Mouse (Mus musculus) pancreas, adult 10 weeks (tissue): ENCODE data around the gene Vmn1r126. TPM values are rescaled to one million over a fixed set of nuclear protein-coding genes. Genes with fewer than 3 reads are reported as not detected.

ENCODE experiments used
- polyA plus RNA-seq: library from polyadenylated mRNA; stranded (reverse); fragments of 350-450 nt; fragmentation: Illumina TruSeq; extraction: RNeasy Lipid Tissue Mini Kit (QIAGEN cat#74804); gene quantifications from one replicate; pipeline ENCODE4 v1.2.3, GENCODE M21; 2015; ENCODE audit warnings: low read depth, low replicate concordance; ENCODE audit not compliant: insufficient read depth

Gene Vmn1r126
- polyA plus RNA-seq = not detected

DNA sequence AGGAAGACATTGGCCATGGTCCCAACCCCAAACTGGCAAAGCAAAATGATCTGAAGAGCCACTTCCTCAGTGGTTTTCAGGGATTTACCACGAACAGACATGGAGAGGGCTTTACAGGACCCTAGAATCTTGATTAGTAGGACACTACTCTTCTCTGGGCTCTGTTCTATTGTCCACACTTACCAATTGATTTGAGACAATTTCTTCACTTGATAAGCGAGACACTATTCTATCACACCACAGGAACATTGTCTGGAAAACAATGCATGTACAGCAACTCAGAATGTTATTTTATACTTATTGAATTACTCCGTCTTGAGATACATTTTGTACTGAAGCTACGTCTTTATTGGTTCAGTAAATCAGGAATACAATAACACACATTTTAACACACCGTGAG, at the start of gene Vmn1r126:
TSS of gene Vmn1r126 (minus strand) at position 101 of the 400 bp plus-strand sequence.

DNA sequence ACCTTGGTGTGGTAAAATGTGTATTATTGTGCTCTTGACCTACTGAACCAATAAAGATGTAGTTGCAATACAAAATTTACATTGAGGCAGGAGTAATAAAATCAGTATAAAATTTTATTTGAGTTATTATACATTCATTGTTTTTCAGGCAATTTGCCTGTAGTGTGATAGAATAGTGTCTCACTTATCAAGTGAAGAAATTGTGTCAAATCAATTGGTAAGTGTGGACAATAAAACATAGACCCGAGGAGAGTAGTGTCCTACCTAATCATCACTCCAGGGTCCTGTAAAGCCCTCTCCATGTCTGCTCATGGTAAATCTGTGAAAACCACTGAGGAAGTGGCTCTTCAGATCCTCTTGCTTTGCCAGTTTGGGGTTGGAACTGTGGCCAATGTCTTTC, 47.8 kb upstream of the Vmn1r126 start, which contains the start of gene Vmn1r128:
TSS of gene Vmn1r128 (plus strand) at position 301 of the 400 bp plus-strand sequence.

DNA sequence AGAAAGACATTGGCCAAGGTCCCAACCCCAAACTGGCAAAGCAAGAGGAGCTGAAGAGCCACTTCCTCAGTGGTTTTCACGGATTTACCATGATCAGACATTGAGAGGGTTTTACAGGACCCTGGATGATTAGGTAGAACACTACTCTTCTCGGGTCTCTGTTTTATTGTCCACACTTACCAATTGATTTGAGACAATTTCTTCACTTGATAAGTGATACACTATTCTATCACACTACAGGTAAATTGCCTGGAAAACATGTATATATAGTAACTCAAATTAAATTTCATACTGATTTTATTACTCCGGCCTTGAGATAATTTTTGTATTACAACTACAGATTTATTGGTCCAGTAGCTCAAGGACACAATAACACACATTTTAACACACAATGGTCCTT, 18.5 kb upstream of the Vmn1r126 start, which contains the start of gene Vmn1r127:
TSS of gene Vmn1r127 (minus strand) at position 101 of the 400 bp plus-strand sequence.

DNA sequence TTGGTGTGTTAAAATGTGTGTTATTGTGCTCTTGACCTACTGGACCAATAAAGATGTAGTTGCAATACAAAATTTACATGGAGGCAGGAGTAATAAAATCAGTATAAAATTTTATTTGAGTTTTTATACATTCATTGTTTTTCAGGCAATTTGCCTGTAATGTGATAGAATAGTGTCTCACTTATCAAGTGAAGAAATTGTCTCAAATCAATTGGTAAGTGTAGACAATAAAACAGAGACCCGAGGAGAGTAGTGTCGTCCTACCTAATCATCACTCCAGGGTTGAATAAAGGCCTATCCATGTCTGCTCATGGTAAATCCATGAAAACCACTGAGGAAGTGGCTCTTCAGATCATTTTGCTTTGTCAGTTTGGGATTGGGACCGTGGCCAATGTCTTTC, 29.4 kb downstream of the Vmn1r126 start, which contains the start of gene Vmn1r125:
TSS of gene Vmn1r125 (plus strand) at position 301 of the 400 bp plus-strand sequence.

DNA sequence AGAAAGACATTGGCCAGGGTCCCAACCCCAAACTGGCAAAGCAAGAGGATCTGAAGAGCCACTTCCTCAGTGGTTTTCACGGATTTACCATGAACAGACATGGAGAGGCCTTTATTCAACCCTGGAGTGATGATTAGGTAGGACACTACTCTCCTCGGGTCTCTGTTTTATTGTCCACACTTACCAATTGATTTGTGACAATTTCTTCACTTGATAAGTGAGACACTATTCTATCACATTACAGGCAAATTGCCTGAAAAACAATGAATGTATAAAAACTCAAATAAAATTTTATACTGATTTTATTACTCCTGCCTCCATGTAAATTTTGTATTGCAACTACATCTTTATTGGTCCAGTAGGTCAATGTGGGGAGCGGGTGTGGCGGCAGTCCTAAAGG, 40.8 kb downstream of the Vmn1r126 start, which contains the start of gene Vmn1r124:
TSS of gene Vmn1r124 (minus strand) at position 101 of the 400 bp plus-strand sequence.

Other genes starting within 250 kb of the Vmn1r126 start
- gene Vmn1r120, start 247.7 kb downstream of the Vmn1r126 start, polyA plus RNA-seq = not detected
- not detected for gene Vmn1r121, start 203.0 kb downstream of the Vmn1r126 start, polyA plus RNA-seq
- gene Vmn1r122, start 167.3 kb downstream of the Vmn1r126 start, polyA plus RNA-seq = not detected
- gene Vmn1r123, start 139.3 kb downstream of the Vmn1r126 start, polyA plus RNA-seq = not detected
- gene Gm5157, start 111.0 kb downstream of the Vmn1r126 start, polyA plus RNA-seq = not detected
- gene Vmn1r124, start 40.9 kb downstream of the Vmn1r126 start, polyA plus RNA-seq = not detected
- not detected for gene Vmn1r125, start 29.3 kb downstream of the Vmn1r126 start, polyA plus RNA-seq
- gene Vmn1r127, start 18.4 kb upstream of the Vmn1r126 start, polyA plus RNA-seq = not detected
- gene Vmn1r128, start 47.9 kb upstream of the Vmn1r126 start, polyA plus RNA-seq = not detected
- gene Vmn1r129, start 59.8 kb upstream of the Vmn1r126 start, polyA plus RNA-seq = not detected
- gene Gm6882, start 131.3 kb upstream of the Vmn1r126 start, polyA plus RNA-seq = not detected
- not detected for gene Vmn1r130, start 210.3 kb upstream of the Vmn1r126 start, polyA plus RNA-seq
- not detected for gene Vmn1r131, start 244.6 kb upstream of the Vmn1r126 start, polyA plus RNA-seq